Mouse (Mus musculus): ENCODE results near the gene Tepp. TPM values are rescaled to one million over a fixed set of nuclear protein-coding genes. Genes with fewer than 3 reads are reported as not detected.

Gene Tepp
- polyA plus RNA-seq, 1 experiment, result not detected

DNA sequence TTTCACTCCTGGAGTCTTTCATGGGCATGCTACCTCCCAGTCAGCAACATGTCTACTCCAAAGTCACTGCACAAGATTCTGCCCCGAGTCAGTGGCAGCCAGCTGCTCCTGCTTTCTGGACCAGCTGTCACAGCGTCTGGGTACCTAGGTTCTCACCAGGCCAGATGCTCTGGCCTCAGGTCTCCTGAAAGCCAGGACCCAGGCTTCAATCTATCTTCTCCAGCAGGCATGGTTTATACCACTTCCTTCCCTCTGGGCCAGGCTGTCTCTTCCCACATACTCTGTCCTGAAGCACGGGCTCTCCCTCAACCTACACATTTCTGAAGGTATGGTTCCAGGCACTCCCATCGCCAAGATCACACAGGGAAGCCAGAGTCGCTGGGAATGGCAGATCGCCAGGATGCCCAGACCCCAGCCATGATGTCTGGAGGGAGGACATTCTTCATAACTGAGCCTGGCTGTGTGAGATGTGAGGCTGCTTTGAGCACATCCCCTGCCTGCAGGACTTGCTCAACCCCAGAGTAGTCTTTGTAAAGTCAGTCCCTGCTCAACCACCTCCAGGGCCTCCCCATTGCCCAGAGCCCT is 21.2 kb upstream of the Tepp start:
- H3ac ChIP-seq (ENCODE audit: control insufficient read depth, insufficient read length, low read depth), result no peak overlapping the region
- no peak for TF ChIP-seq CTCF (IDR thresholded peaks at IDR 0.05; ENCODE audit: control insufficient read depth, insufficient read depth, insufficient read length)
- H3K79me3 ChIP-seq (ENCODE audit: low read depth), result no peaks in the 10 kb centered on the region
- no peak overlapping the region for H3K4me3 ChIP-seq (ENCODE audit: insufficient read depth, poor library complexity, severe bottlenecking)
- H3K79me2 ChIP-seq (ENCODE audit: control insufficient read depth, insufficient read depth), result no peaks in the 10 kb centered on the region
- peaks cover 13% of the 10 kb centered on the region for H3K27me3 ChIP-seq (ENCODE audit: control insufficient read depth, insufficient read depth, insufficient read length)
- H3K36me3 ChIP-seq (ENCODE audit: control insufficient read depth, insufficient read depth), result no peaks in the 10 kb centered on the region

DNA sequence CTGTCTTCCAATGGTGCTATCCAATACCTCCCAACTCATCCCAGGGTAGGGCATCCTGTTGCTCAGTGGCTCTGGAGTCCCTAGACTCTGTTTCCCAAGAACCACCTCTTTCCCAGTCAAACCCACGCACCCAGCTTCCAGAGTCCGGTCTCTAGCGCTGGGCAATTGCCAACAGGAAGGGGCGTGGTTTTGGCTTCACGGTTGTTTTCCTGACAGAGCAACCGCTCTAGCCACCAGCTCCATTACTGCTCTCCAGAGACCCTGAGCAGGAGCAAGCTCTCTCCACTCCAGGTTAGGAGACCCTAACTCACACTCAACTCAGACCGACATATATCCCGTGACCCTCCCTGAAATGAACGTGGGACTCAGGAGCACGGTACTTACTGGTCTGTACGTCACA is 17.2 kb upstream of the Tepp start:
- H3K4me3 ChIP-seq (ENCODE audit: insufficient read depth, poor library complexity, severe bottlenecking), result no peak overlapping the region
- no peaks in the 10 kb centered on the region for H3K79me3 ChIP-seq (ENCODE audit: low read depth)
- no peak overlapping the region for H3ac ChIP-seq (ENCODE audit: control insufficient read depth, insufficient read length, low read depth)
- H3K79me2 ChIP-seq (ENCODE audit: control insufficient read depth, insufficient read depth), result no peaks in the 10 kb centered on the region
- TF ChIP-seq MYOG (IDR thresholded peaks at IDR 0.05; ENCODE audit: control insufficient read depth, extremely low read depth, insufficient read length), result no peak
- no peak for TF ChIP-seq FOSL1 (IDR thresholded peaks at IDR 0.05; ENCODE audit: insufficient read depth, low read length, poor library complexity, severe bottlenecking)
- TF ChIP-seq MYOD1 (IDR thresholded peaks at IDR 0.05; ENCODE audit: control insufficient read depth, insufficient read length, low read depth), result no peak
- no peak for TF ChIP-seq USF1 (IDR thresholded peaks at IDR 0.05; ENCODE audit: low read depth)
- TF ChIP-seq MAX (IDR thresholded peaks at IDR 0.05), result no peak
- TF ChIP-seq CEBPB (IDR thresholded peaks at IDR 0.05; ENCODE audit: low read depth), result no peak
- no peak for TF ChIP-seq CTCF (IDR thresholded peaks at IDR 0.05; ENCODE audit: control insufficient read depth, insufficient read depth, insufficient read length)
- H3K27me3 ChIP-seq (ENCODE audit: control insufficient read depth, insufficient read depth, insufficient read length), result peaks cover 13% of the 10 kb centered on the region
- no peaks in the 10 kb centered on the region for H3K36me3 ChIP-seq (ENCODE audit: control insufficient read depth, insufficient read depth)

DNA sequence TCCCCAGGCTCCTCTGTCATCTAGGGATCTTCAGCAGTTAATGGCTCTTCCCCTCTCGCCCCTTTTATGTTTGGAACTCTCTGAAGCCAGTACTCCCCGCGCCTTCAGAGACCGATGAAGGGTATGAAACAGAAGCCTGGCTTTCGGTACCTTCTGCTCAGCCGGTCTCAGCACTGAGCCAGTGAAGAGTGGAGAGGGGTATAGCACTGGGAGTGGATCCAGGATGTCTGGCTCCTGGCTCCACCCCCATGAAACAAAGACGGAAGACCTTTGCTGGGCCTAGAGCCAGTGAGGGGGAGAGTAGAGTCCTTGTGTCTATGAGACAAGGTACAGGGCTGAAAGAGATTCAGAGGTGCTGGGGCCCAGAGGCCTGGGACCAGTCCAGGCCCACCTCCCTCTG is 16.5 kb upstream of the Tepp start:
- Histone ChIP-seq H3K79me3 (ENCODE audit: low read depth) (no peaks in the 10 kb centered on the region), H3K36me3 (ENCODE audit: control insufficient read depth, insufficient read depth) (no peaks in the 10 kb centered on the region), H3K79me2 (ENCODE audit: control insufficient read depth, insufficient read depth) (no peaks in the 10 kb centered on the region), H3K4me3 (ENCODE audit: insufficient read depth, poor library complexity, severe bottlenecking) (no peak overlapping the region), H3K27me3 (ENCODE audit: control insufficient read depth, insufficient read depth, insufficient read length) (peaks cover 13% of the 10 kb centered on the region), H3ac (ENCODE audit: control insufficient read depth, insufficient read length, low read depth) (no peak overlapping the region)
- TF ChIP-seq CEBPB (IDR thresholded peaks at IDR 0.05; ENCODE audit: low read depth), result no peak

DNA sequence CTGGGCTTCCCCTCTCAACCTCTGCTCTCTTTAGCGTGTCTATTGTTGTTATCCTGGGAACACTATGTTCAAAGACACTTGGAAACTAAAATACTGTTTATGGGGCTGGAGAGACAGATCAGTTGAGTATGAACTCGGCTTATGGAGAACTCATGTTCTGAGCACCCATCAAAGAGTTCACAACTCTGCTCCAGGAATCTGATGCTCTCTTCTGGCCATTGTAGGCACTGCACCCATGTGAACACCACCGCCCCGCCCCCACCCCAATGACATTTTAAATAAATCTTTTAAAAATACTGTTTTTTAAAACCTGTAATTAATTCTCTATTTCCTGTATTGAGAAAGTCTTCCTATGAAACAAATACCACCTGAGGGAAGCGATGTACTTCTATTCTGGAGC is 8.0 kb upstream of the Tepp start:
- Histone ChIP-seq H3ac (ENCODE audit: control insufficient read depth, insufficient read length, low read depth) (no peak overlapping the region), H3K4me3 (ENCODE audit: insufficient read depth, poor library complexity, severe bottlenecking) (no peak overlapping the region), H3K36me3 (ENCODE audit: control insufficient read depth, insufficient read depth) (no peaks in the 10 kb centered on the region), H3K79me2 (ENCODE audit: control insufficient read depth, insufficient read depth) (no peaks in the 10 kb centered on the region), H3K27me3 (ENCODE audit: control insufficient read depth, insufficient read depth, insufficient read length) (peaks cover 21% of the 10 kb centered on the region), H3K79me3 (ENCODE audit: low read depth) (no peaks in the 10 kb centered on the region)
- TF ChIP-seq MYOD1 (IDR thresholded peaks at IDR 0.05; ENCODE audit: control insufficient read depth, insufficient read length, low read depth) (no peak), MAX (IDR thresholded peaks at IDR 0.05) (no peak), FOSL1 (IDR thresholded peaks at IDR 0.05; ENCODE audit: insufficient read depth, low read length, poor library complexity, severe bottlenecking) (no peak), MYOG (IDR thresholded peaks at IDR 0.05; ENCODE audit: control insufficient read depth, extremely low read depth, insufficient read length) (no peak), CTCF (IDR thresholded peaks at IDR 0.05; ENCODE audit: control insufficient read depth, insufficient read depth, insufficient read length) (no peak), USF1 (IDR thresholded peaks at IDR 0.05; ENCODE audit: low read depth) (no peak), CEBPB (IDR thresholded peaks at IDR 0.05; ENCODE audit: low read depth) (no peak)

DNA sequence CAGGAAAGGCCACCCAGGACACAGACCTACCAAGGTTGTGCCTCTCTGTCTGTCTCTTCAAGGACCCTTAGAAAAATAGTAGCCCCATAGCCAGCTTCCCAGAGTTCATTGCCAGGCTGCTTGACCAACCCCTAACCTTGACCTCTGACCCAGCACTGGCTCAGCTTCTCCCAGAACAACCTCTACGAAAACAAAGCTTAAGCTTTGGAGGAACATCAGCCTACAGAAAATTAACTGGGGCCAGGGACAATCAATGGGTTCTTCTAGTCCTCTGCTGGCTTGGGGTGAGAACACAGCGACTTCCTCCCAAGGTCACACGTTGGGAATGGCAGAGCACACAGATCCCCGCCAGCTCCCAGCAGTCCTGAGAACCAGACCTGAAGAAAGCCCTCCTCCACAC is 4.8 kb upstream of the Tepp start:
- Histone ChIP-seq H3K4me3 (ENCODE audit: insufficient read depth, poor library complexity, severe bottlenecking) (no peak overlapping the region), H3K27me3 (ENCODE audit: control insufficient read depth, insufficient read depth, insufficient read length) (peaks cover 29% of the 10 kb centered on the region), H3K79me3 (ENCODE audit: low read depth) (no peaks in the 10 kb centered on the region), H3K36me3 (ENCODE audit: control insufficient read depth, insufficient read depth) (no peaks in the 10 kb centered on the region), H3K79me2 (ENCODE audit: control insufficient read depth, insufficient read depth) (no peaks in the 10 kb centered on the region), H3ac (ENCODE audit: control insufficient read depth, insufficient read length, low read depth) (no peak overlapping the region)
- no peak for TF ChIP-seq CEBPB (IDR thresholded peaks at IDR 0.05; ENCODE audit: low read depth)
- no peak for TF ChIP-seq FOSL1 (IDR thresholded peaks at IDR 0.05; ENCODE audit: insufficient read depth, low read length, poor library complexity, severe bottlenecking)
- TF ChIP-seq MAX (IDR thresholded peaks at IDR 0.05), result no peak
- no peak for TF ChIP-seq MYOD1 (IDR thresholded peaks at IDR 0.05; ENCODE audit: control insufficient read depth, insufficient read length, low read depth)
- TF ChIP-seq MYOG (IDR thresholded peaks at IDR 0.05; ENCODE audit: control insufficient read depth, extremely low read depth, insufficient read length), result no peak
- TF ChIP-seq CTCF (IDR thresholded peaks at IDR 0.05; ENCODE audit: control insufficient read depth, insufficient read depth, insufficient read length), result no peak
- no peak for TF ChIP-seq USF1 (IDR thresholded peaks at IDR 0.05; ENCODE audit: low read depth)

DNA sequence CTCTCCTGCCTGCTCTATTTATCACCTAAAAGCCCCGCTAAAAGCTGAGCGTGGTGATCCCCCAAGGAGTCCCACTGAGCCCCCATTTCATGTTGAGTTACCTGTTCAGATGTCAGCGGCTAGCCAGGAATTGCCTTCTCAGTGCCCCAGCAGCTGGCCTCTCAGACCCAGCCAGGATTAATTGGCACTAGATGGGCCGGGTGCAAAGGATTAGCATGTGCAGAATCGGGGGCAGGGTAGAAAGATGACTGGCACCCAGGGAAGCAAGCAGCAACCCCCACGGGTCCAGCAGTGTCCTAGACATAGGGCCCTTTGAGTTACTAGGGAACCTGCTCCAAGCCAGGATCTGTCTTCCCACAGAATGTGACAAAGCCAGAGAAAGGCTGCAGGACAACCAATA is 3.9 kb upstream of the Tepp start, which contains the start of gene Cngb1:
Cngb1 (minus strand) TSS at position 155 of the 400 bp plus-strand sequence.
- Histone ChIP-seq H3K79me2 (ENCODE audit: control insufficient read depth, insufficient read depth) (no peaks in the 10 kb centered on the region), H3ac (ENCODE audit: control insufficient read depth, insufficient read length, low read depth) (no peak within 1 kb of the TSS), H3K36me3 (ENCODE audit: control insufficient read depth, insufficient read depth) (no peaks in the 10 kb centered on the region), H3K27me3 (ENCODE audit: control insufficient read depth, insufficient read depth, insufficient read length) (peaks cover 32% of the 10 kb centered on the region), H3K4me3 (ENCODE audit: insufficient read depth, poor library complexity, severe bottlenecking) (no peak within 1 kb of the TSS), H3K79me3 (ENCODE audit: low read depth) (no peaks in the 10 kb centered on the region)
- TF ChIP-seq MYOG (IDR thresholded peaks at IDR 0.05; ENCODE audit: control insufficient read depth, extremely low read depth, insufficient read length) (no peak), MAX (IDR thresholded peaks at IDR 0.05) (no peak), CEBPB (IDR thresholded peaks at IDR 0.05; ENCODE audit: low read depth) (no peak), MYOD1 (IDR thresholded peaks at IDR 0.05; ENCODE audit: control insufficient read depth, insufficient read length, low read depth) (no peak), USF1 (IDR thresholded peaks at IDR 0.05; ENCODE audit: low read depth) (no peak), CTCF (IDR thresholded peaks at IDR 0.05; ENCODE audit: control insufficient read depth, insufficient read depth, insufficient read length) (no peak), FOSL1 (IDR thresholded peaks at IDR 0.05; ENCODE audit: insufficient read depth, low read length, poor library complexity, severe bottlenecking) (no peak)

All from C2C12 (cell line).